Mouse (Mus musculus) lung, postnatal 0 days (tissue): Measurements from ENCODE around the gene Zkscan5.

Experiments
- CTCF ChIP-seq: IDR thresholded peaks from 2 replicates; pipeline ENCODE4 v1.5.1; 2016; ENCODE audit warnings: antibody characterized with exemption, mild to moderate bottlenecking
- EP300 ChIP-seq: IDR thresholded peaks from 2 replicates; pipeline ENCODE4 v1.6.1; 2016; ENCODE audit warnings: antibody characterized with exemption, mild to moderate bottlenecking, control low read depth

- TF ChIP-seq CTCF (no peak), EP300 (no peak)
These were observed 3.0 kb downstream of the Zkscan5 start for GRCm38 (mm10) chr5:145207385-145207784.
